Mouse (Mus musculus) embryo, embryonic 10.5 days (tissue): ENCODE measurements at regions not wholly inside any gene's neighbourhood (a gene's known extent, or its start where the extent isn't known, plus 50 kb on each side); places are given as distances from the start of the nearest gene placed in this dataset.

ENCODE experiments used
- DNase-seq: peaks from one replicate; pipeline ENCODE4 v3.0.0-alpha.2; 2015; ENCODE audit warnings: low spot score

- DNase-seq, result no peak
Observed at GRCm38 (mm10) chr12:71481371-71481770, 171.7 kb downstream of the Dact1 start.

DNA sequence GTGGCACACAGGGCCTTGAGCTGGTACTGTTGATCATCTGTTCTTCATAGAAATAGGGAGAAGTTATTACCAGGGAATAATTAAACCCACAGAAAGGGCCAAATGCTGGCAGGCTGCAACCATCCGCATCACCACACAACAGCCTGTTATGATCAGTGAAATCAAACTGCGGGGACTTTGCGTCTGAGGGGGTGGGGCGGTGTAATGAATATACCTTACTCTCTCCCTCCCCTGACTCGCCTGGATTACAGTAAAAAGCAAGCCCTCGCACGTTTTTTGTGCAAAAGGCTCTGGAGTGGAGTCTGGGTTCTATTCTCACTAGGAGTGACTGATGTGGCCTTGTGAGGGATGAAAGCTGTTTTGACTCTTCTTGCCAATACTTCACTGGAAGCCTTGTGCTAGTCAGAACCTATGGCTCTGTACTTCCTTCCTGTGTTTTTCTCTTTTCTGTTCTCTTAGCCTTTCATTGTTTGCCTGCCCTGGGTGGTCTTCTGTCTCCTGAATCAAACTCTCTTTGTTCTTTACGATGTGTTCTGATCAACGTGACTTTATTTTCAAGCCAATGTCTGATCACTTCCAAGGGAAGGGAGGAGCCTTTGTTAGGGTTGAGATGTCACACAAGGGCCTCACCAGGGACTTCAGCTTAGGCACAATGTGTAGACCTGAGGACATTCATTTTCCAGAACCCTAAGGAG lies 172.4 kb downstream of the Dact1 start:
- no peak for DNase-seq

DNA sequence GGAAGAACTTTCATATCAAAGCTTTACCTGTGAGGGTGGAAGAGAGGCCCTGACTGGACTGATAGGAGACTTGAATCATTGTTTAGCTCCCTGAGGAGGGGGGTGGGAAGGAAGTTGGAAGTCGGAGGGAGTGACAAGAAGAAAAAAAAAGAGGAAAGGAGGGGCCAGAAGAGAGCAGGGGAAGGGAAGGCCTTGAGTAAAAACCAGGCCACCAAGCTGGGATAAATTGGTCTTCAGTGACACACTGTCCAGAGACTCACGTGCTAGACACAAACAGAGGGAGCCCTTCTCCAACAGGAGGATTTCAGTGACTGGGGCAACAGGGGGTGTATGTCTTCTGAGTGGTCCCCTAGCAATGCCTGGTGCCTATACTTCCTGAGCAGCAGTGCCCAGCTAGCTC lies 172.9 kb downstream of the Dact1 start:
- DNase-seq, result no peak

- DNase-seq, result no peak
Observed at GRCm38 (mm10) chr12:71483536-71484165, 174.0 kb downstream of the Dact1 start.

GRCm38 (mm10) chr12:71484286-71484685 lies 174.6 kb downstream of the Dact1 start:
- DNase-seq, result no peak

- no peak for DNase-seq
Observed at GRCm38 (mm10) chr12:71486078-71486477, 176.4 kb downstream of the Dact1 start.

DNA sequence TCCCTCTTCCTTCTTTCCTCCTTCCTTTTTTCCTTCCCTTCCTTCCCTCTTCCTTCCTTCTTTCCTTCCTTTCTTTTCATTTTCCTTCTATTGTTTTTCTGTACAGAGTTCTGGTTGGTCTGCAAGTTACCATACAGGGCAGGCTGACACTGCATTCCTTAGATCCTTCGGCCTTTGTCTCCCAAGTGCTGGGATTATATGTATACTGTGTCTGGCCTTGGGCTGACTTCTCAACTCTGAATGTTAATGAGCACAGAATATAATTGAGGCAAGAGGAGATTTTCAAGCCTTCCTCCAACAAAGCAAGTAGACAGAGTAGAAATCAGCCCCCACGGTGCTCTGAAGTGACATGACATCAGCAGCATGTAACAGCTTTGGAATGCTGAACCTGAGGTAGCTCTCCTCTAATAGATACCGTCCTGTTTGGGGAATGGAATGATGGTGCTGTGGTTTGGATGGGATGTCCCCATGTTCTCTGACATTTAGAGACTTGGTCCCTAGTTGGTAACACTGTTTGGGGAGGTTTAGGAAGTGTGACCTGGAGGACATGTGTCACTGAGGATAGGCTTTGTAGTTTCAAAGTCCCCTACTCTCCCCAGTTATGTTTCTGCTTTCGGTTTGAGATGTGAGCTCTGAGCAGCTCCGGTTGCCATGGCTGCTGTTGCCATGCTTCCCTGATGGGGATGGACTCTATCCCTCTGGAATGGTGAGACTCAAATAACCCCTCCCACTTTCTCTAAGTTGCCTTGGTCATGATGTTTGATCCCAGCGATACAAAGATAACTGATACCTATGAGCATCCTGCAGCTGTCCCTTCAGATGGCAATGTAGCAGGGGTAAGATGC lies 178.1 kb downstream of the Dact1 start:
- DNase-seq, result peak; percentile 44

DNA sequence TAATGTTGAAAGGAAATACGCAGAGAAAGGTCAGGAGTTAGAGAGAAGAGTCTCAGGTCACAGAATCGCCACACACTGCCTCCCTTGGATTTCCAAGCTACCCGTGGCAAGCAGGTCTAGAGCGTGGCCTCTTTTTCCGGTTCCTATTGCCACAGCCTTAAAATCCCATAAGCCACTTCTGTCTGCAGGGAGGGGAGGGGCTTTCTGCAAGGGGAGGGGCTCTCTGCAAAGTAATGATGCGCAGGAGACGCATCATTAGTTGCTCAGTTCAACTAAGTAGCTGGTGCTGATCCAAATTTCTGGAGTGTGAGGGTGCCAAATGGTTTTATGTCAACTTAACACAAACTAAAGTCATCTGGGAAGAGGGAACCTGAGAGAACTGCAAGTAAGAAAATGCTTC lies 179.6 kb downstream of the Dact1 start:
- no peak for DNase-seq

DNA sequence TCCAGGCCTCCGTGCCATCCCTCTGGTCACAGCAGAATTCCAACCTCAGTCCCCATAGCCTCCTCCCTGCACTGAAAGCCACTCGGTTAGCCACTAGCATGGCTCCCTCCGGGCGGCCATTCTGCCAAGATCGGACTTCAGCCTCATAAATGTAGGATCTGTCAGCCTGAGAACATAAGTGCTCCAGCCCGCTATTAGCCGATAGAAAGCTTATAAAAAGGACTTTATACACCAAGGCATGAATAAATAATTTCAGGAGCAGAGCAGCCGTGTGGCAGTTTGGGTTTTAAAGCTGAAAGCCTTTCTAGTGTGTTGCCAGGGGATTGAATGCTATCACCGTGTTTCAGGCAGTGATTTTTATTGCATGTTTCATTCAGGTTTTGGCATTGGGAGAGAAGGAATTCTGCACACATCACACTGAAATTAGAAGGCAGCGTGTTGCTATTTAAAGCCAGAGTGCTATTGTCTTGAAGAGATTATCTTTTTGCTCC lies 185.2 kb downstream of the Dact1 start:
- no peak for DNase-seq

- peak; percentile 46 for DNase-seq
Observed at GRCm38 (mm10) chr12:71498246-71499029, 188.8 kb downstream of the Dact1 start.

GRCm38 (mm10) chr12:71501299-71501810 lies 191.7 kb downstream of the Dact1 start:
- DNase-seq, result no peak

GRCm38 (mm10) chr12:71503265-71503664 lies 193.6 kb downstream of the Dact1 start:
- no peak for DNase-seq

DNA sequence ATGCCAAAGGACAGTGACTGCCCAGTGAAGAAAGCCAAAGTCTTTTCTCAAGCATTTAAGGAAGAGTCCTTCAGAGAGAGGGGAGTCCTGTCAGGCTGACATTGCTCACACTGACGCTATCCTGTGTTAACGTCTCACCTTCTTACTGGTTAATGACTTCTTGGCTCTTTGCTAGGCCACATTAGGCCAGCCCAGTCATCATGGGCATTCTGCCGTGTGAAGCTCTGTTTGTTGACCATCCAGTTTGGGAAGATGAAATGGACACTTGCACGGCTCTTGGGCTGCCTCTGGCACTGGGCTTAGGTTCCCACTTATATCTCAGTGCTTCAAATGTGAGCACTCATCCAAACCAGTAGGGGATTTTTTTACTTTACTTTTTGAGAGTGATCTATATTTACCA lies 196.5 kb downstream of the Dact1 start:
- DNase-seq, result no peak

- DNase-seq, result no peak
Observed at GRCm38 (mm10) chr12:71506716-71507115, 197.0 kb downstream of the Dact1 start.

- no peak for DNase-seq
Observed at GRCm38 (mm10) chr12:71512915-71513612, 203.4 kb downstream of the Dact1 start.

GRCm38 (mm10) chr12:71519520-71519919 lies 209.8 kb downstream of the Dact1 start:
- DNase-seq, result no peak

GRCm38 (mm10) chr12:71521936-71522335 lies 212.3 kb downstream of the Dact1 start:
- DNase-seq, result no peak

- DNase-seq, result no peak
Observed at GRCm38 (mm10) chr12:71522451-71522850, 212.8 kb downstream of the Dact1 start.

- peak; percentile 41 for DNase-seq
Observed at GRCm38 (mm10) chr12:71524156-71524555, 214.5 kb downstream of the Dact1 start.

GRCm38 (mm10) chr12:71525255-71525927 lies 215.7 kb downstream of the Dact1 start:
- DNase-seq, result peak; percentile 17
